Mouse (Mus musculus) G1E (cell line): ENCODE results near the gene Pdgfd. TPM values are rescaled to one million over a fixed set of nuclear protein-coding genes. Genes with fewer than 3 reads are reported as not detected.
"Not testable (repeated sequence)": the region's sequence is repeated elsewhere in the genome, so short reads cannot be mapped to it uniquely, and the experiment has no call there.

Source experiments
- ATAC-seq: 2 replicates; pipeline ENCODE4 v1.8.0; 2016; ENCODE audit warnings: mild to moderate bottlenecking; ENCODE audit not compliant: insufficient number of reproducible peaks, poor library complexity, low FRiP score, severe bottlenecking; ENCODE audit errors: extremely low read depth
- DNase-seq: peaks from one replicate; pipeline ENCODE4 v3.0.0; 2012; ENCODE audit warnings: low spot score
- H3K27me3 ChIP-seq: 2 replicates; pipeline ENCODE4 v1.6.1; 2012; ENCODE audit warnings: mild to moderate bottlenecking, low read length, inconsistent platforms; ENCODE audit not compliant: insufficient read depth
- H3K36me3 ChIP-seq: replicated peaks from 2 replicates; pipeline ENCODE3; 2012; ENCODE audit warnings: mild to moderate bottlenecking, inconsistent platforms
- H3K4me1 ChIP-seq: 2 replicates; pipeline ENCODE4 v1.6.1; 2012; ENCODE audit warnings: low read depth, low read length, inconsistent platforms, mixed read lengths; ENCODE audit not compliant: insufficient read depth
- H3K4me3 ChIP-seq: 2 replicates; pipeline ENCODE4 v1.5.1; 2012; ENCODE audit warnings: low read depth, mild to moderate bottlenecking, inconsistent platforms, low read length, moderate library complexity, mixed read lengths
- H3K9me3 ChIP-seq: replicated peaks from 2 replicates; pipeline ENCODE4 v1.6.1; 2012; ENCODE audit warnings: inconsistent platforms
- CTCF ChIP-seq: IDR thresholded peaks from 2 replicates; pipeline ENCODE4 v1.5.1; 2012; ENCODE audit warnings: low read depth, low read length, inconsistent platforms, mixed read lengths
- GATA1 ChIP-seq: IDR thresholded peaks from 2 replicates; pipeline ENCODE4 v1.6.1; 2012; ENCODE audit warnings: borderline replicate concordance, low read length, inconsistent platforms, mixed read lengths
- GATA2 ChIP-seq: IDR thresholded peaks from 2 replicates; pipeline ENCODE4 v1.6.1; 2012; ENCODE audit warnings: low read depth, low read length, inconsistent platforms, borderline replicate concordance
- POLR2AphosphoS5 ChIP-seq: IDR thresholded peaks from 2 replicates; pipeline ENCODE4 v1.6.1; 2012; ENCODE audit warnings: low read depth, low read length, inconsistent platforms; ENCODE audit not compliant: insufficient replicate concordance
- TAL1 ChIP-seq: conservative IDR thresholded peaks from 2 replicates; pipeline ENCODE4 v1.6.1; 2012; ENCODE audit warnings: low read depth, low read length, inconsistent platforms, mixed read lengths
- polyA plus RNA-seq: library from polyadenylated mRNA; stranded (reverse); fragments of >175 nt; gene quantifications from 2 replicates; pipeline ENCODE4 v1.2.3, GENCODE M21; 2012
- total RNA-seq, 2 experiments: library from RNA; stranded (forward) in 1 of 2; stranded (reverse) in 1 of 2; fragments of 200-1000 nt in 1 of 2; fragments of >200 nt in 1 of 2; fragmentation: Nextera tagmentation in 1 of 2; gene quantifications; 2 replicates each; pipeline ENCODE4 v1.2.3; 2014 to 2017

Gene Pdgfd
- total and polyA plus RNA-seq, 3 experiments, result not detected

DNA sequence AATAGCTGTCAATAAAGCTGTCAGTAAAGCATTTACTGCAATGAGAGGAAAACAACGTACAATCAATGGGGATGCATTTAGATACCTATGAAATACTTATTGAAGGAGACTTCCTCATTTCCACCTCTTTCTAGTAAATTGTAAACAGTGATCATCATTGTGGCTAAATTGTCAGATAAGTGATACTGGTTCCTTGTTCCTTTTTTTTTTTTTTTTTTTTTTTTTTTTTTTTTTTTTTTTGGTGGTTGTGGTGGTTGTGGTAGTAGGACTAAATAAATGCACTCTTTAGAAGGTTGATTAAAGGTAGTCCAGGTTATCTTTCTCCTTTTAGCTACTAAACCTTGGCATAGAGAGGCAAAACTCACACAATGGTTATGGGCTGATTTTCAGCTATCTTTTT lies 25.0 kb downstream of the Pdgfd start:
- no peaks in the 10 kb centered on the region for H3K4me1 ChIP-seq
- no peaks in the 10 kb centered on the region for H3K36me3 ChIP-seq
- no peak for DNase-seq
- ATAC-seq, result no peak
- no peak overlapping the region for H3K4me3 ChIP-seq
- H3K27me3 ChIP-seq, result no peaks in the 10 kb centered on the region
- TF ChIP-seq GATA1 (no peak), GATA2 (no peak), TAL1 (no peak), CTCF (no peak), POLR2AphosphoS5 (no peak)
- H3K9me3 ChIP-seq, result no peaks in the 10 kb centered on the region

DNA sequence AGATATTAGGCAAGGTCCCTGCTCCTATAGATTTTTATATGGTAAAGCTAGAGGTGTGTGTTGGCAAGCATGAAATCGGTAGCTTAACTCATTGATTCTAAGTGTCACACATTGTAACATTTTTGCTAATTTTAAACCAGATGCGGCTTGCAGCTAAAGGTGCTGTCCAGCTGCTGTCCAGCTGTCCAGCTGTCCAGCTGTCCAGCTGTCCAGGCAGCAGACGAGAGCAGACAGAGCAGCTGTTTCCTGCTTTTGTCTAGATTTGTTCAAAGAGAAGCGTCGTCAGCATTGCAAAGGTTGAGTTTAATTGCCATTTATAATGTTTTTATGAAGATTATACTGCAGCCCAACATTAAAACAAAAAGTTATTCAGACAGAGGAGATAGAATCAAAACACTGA lies 44.5 kb downstream of the Pdgfd start:
- no peaks in the 10 kb centered on the region for H3K9me3 ChIP-seq
- no peak overlapping the region for H3K4me3 ChIP-seq
- H3K4me1 ChIP-seq, result no peaks in the 10 kb centered on the region
- H3K27me3 ChIP-seq, result no peaks in the 10 kb centered on the region
- ATAC-seq, result no peak
- no peak for DNase-seq
- no peak for TF ChIP-seq CTCF
- no peak for TF ChIP-seq POLR2AphosphoS5
- no peak for TF ChIP-seq GATA1
- TF ChIP-seq TAL1, result no peak
- TF ChIP-seq GATA2, result no peak
- H3K36me3 ChIP-seq, result no peaks in the 10 kb centered on the region

DNA sequence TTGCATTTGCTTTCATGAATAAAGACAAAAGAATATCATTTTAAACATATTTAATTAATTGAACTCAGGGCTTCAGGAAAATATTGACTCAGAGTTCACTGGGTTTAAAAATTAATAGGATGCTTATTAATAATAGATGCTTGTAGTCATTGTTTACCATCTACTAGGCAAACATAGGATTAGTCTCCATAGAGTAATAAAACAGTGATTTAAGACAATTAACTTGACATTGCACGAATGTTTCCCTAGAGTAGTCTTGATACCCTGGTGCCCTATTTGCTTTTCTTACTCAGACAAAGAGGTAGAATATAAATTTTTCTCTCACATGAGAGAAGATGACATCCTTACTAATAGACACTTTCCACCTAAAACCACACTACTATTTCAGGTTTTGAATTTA lies 49.1 kb downstream of the Pdgfd start:
- no peaks in the 10 kb centered on the region for H3K9me3 ChIP-seq
- ATAC-seq, result no peak
- DNase-seq, result no peak
- no peaks in the 10 kb centered on the region for H3K4me1 ChIP-seq
- H3K4me3 ChIP-seq, result no peak overlapping the region
- TF ChIP-seq GATA2 (no peak), GATA1 (no peak), TAL1 (no peak), POLR2AphosphoS5 (no peak), CTCF (no peak)
- no peaks in the 10 kb centered on the region for H3K36me3 ChIP-seq
- H3K27me3 ChIP-seq, result no peaks in the 10 kb centered on the region

DNA sequence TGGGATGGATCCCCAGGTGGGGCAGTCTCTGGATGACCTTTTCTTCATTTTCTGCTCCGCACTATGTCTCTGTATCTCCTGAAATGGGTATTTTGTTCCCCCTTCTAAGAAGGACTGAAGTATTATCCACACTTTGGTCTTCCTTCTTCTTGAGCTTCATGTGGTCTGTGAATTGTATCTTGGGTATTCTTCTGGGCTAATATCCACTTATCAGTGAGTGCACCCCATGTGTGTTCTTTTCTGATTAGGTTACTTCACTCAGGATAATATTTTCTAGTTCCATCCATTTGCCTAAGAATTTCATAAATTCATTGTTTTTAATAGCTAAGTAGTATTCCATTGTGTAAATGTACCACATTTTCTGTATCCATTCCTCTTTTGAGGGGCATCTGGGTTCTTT lies 67.6 kb downstream of the Pdgfd start:
- H3K4me3 ChIP-seq, H3K9me3 ChIP-seq, H3K4me1 ChIP-seq, H3K27me3 ChIP-seq, ATAC-seq, DNase-seq, H3K36me3 ChIP-seq: not testable (repeated sequence)

DNA sequence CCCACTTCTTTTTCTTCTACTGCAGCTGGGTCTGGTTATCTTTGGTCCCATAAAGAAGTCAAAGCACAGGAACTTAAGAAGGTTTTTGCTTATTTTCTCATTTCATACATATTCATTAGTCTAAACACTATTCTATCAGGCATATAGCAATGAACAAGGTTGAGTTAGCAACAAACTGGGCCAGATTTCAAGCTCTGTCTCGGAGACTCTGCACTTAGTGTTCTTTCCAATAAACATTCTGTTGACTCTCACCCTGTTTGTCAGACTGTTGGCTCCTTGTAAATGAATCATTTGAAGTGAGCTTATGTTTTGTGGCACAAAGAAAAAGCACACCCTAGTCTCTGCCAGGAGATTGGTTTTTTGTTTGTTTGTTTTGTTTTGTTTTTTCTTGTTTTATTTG lies 81.9 kb downstream of the Pdgfd start:
- no peak for ATAC-seq

DNA sequence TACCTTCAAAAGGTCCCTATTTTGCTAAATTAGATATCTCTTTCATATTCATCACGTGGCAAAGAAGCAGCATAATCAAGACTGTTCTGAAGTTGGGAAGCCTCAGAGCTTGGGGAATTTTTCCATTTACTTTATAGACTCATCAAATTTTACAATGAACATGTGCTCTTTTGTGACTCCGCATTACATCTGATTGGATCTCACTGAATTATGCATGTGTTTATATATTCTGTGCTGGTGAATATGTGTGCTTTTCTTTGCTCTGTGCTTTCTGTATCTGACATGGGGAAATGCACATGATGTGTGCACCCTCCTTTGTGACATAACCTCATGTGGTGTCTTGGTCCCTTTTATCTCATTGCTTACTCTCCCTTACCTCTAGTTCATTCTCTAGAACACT lies 83.6 kb downstream of the Pdgfd start:
- Histone ChIP-seq H3K27me3 (no peaks in the 10 kb centered on the region), H3K9me3 (no peaks in the 10 kb centered on the region), H3K36me3 (no peaks in the 10 kb centered on the region), H3K4me3 (no peak overlapping the region), H3K4me1 (no peaks in the 10 kb centered on the region)
- DNase-seq (no peak), ATAC-seq (no peak)
- TF ChIP-seq POLR2AphosphoS5 (no peak), GATA2 (no peak), CTCF (no peak), TAL1 (no peak), GATA1 (no peak)

More for the DNA sequence above, 81.9 kb downstream of the Pdgfd start:
- Histone ChIP-seq H3K36me3 (no peaks in the 10 kb centered on the region), H3K9me3 (no peaks in the 10 kb centered on the region), H3K27me3 (no peaks in the 10 kb centered on the region), H3K4me3 (no peak overlapping the region), H3K4me1 (no peaks in the 10 kb centered on the region)
- TF ChIP-seq TAL1 (no peak), GATA2 (no peak), CTCF (no peak), POLR2AphosphoS5 (no peak), GATA1 (no peak)
- DNase-seq, result no peak

DNA sequence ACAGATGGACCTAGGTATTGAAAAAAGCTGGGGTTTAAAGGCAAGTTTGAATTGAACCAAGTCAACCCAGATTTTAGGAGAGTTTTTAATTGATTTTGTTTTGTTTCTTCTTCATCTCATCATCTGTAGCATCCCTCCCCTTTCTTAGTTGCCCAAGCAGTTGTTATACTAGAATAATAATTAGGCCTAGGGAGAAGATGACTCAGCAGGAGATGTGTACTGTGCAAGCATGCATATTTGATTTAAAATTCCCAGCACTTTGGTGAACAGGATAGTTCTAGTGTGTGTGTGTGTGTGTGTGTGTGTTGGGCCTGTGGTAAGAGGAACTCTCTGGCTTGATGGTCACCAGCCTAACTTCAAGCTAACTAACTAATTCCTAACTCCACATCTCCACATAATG lies 88.7 kb downstream of the Pdgfd start:
- DNase-seq (no peak), ATAC-seq (no peak)
- Histone ChIP-seq H3K27me3 (no peaks in the 10 kb centered on the region), H3K4me3 (no peak overlapping the region), H3K36me3 (no peaks in the 10 kb centered on the region), H3K4me1 (no peaks in the 10 kb centered on the region), H3K9me3 (no peaks in the 10 kb centered on the region)
- TF ChIP-seq CTCF (no peak), GATA1 (no peak), GATA2 (no peak), POLR2AphosphoS5 (no peak), TAL1 (no peak)
